Mouse (Mus musculus) lung, embryonic 14.5 days (tissue): ENCODE measurements around the gene Fat3. TPM values are rescaled to one million over a fixed set of nuclear protein-coding genes. Genes with fewer than 3 reads are reported as not detected.

ENCODE experiments used
- ATAC-seq: fragments of 200-750 bp; cut with Nextera tagmentation; 2 replicates; pipeline ENCODE4 v1.8.0; 2017; ENCODE audit warnings: mild to moderate bottlenecking, moderate TSS enrichment, moderate library complexity; ENCODE audit not compliant: insufficient read depth
- DNase-seq: peaks from one replicate; pipeline ENCODE4 v3.0.0-alpha.2; 2015
- H3K27ac ChIP-seq: fragments of 300-500 bp; sonication (generic); 2 replicates; pipeline ENCODE4 v1.5.1; 2014; ENCODE audit warnings: low read depth, mild to moderate bottlenecking, moderate library complexity
- H3K27me3 ChIP-seq: fragments of 300-500 bp; sonication (generic); 2 replicates; pipeline ENCODE4 v1.6.1; 2014; ENCODE audit warnings: low read length, control low read depth; ENCODE audit not compliant: insufficient read depth
- H3K36me3 ChIP-seq: fragments of 300-500 bp; sonication (generic); 2 replicates; pipeline ENCODE4 v1.6.1; 2014; ENCODE audit warnings: control low read depth; ENCODE audit not compliant: insufficient read depth
- H3K4me1 ChIP-seq: fragments of 300-500 bp; sonication (generic); 2 replicates; pipeline ENCODE4 v1.6.1; 2014; ENCODE audit warnings: antibody characterized with exemption, control low read depth; ENCODE audit not compliant: insufficient read depth
- H3K4me2 ChIP-seq: fragments of 300-500 bp; sonication (generic); 2 replicates; pipeline ENCODE4 v1.6.1; 2014; ENCODE audit warnings: mild to moderate bottlenecking
- H3K4me3 ChIP-seq: fragments of 300-500 bp; sonication (generic); 2 replicates; pipeline ENCODE4 v1.5.1; 2014; ENCODE audit warnings: low read depth, low read length
- H3K9ac ChIP-seq: fragments of 300-500 bp; sonication (generic); 2 replicates; pipeline ENCODE4 v1.6.1; 2014
- H3K9me3 ChIP-seq: fragments of 300-500 bp; sonication (generic); 2 replicates; pipeline ENCODE4 v1.6.1; 2016; ENCODE audit warnings: low read depth, low read length, control low read depth
- CTCF ChIP-seq: IDR thresholded peaks from 2 replicates; pipeline ENCODE4 v1.5.1; 2016; ENCODE audit warnings: antibody characterized with exemption, low read depth
- WGBS: fragments of 180-500 bp; shearing (Covaris S2); extraction: QIAGEN DNeasy Blood & Tissue Kit; methylation state at CpG from one replicate; pipeline ENCODE4 v1.1.7; 2014; 5-methylcytosine and 5-hydroxymethylcytosine counted together
- polyA plus RNA-seq: library from polyadenylated mRNA; unstranded; fragments of >200 nt; fragmentation: Nextera tagmentation; extraction: Ambion mirVana; gene quantifications from 2 replicates; pipeline ENCODE4 v1.2.1, GENCODE M21; 2014

The Fat3 gene
- polyA plus RNA-seq, 1 experiment from 2014 or later = 1.2 TPM

DNA sequence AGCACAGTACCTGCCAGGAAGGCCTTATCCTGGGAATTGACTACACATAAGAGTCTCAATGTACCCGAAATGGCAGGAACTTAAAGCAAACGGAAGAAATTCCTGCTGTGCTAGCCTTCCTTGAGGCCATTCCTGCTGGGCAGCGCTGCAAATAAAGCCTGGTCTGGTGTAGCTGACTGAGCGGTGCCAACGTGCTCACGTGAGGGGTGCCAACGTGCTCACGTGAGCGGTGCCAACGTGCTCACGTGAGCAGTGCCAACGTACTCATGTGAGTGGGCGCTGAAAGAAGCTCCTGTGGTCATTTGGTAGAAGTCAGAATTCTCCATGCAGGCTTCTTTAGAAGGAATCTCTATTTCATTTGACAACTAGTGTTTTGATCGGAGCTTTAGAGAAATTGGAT is 522.8 kb downstream of the Fat3 start:
- ATAC-seq = no peak
- no peaks in the 10 kb centered on the region for H3K4me1 ChIP-seq
- DNase-seq = no peak
- H3K9me3 ChIP-seq = no peaks in the 10 kb centered on the region
- H3K27ac ChIP-seq = no peak overlapping the region
- no peak overlapping the region for H3K9ac ChIP-seq
- H3K27me3 ChIP-seq = no peaks in the 10 kb centered on the region
- no peak overlapping the region for H3K4me3 ChIP-seq
- 80% methylated on average over 14 of the region's 14 CpGs for WGBS
- TF ChIP-seq CTCF = no peak
- H3K4me2 ChIP-seq = no peak overlapping the region
- no peaks in the 10 kb centered on the region for H3K36me3 ChIP-seq

- H3K4me2 ChIP-seq = peak overlapping the region; percentile 23; the same call in 1 of the 2 replicates
- no peak overlapping the region for H3K4me3 ChIP-seq
- H3K4me1 ChIP-seq = no peaks in the 10 kb centered on the region
- no peaks in the 10 kb centered on the region for H3K36me3 ChIP-seq
- ATAC-seq = peak; percentile 89
- H3K27ac ChIP-seq = peak overlapping the region; percentile 55
- no peak for TF ChIP-seq CTCF
- no peaks in the 10 kb centered on the region for H3K9me3 ChIP-seq
- no peak overlapping the region for H3K9ac ChIP-seq
- no peaks in the 10 kb centered on the region for H3K27me3 ChIP-seq
- 27% methylated on average over 12 of the region's 12 CpGs for WGBS
- DNase-seq = peak; percentile 88
These were observed 524.0 kb downstream of the Fat3 start for GRCm38 (mm10) chr9:15976959-15977663.

DNA sequence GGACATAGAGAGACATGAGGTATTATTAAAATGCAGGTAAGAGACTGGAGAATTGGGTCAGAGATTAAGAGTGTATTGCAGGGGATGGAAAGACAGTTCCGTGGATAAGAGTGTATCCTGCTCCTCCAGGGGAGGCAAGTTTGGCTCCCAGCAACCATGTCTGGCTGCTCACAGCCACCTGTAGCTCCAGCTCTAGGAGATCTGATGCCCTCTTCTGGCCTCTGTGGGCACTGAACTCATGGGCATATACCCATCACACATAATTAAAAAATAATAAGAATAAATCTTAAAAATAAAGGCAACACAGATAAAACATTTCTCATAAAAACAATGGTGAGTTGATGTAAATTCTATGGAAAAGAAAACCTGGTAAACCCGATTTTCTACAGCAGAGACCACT is 525.1 kb downstream of the Fat3 start:
- Histone ChIP-seq H3K9me3 (no peaks in the 10 kb centered on the region), H3K4me3 (no peak overlapping the region), H3K4me1 (no peaks in the 10 kb centered on the region), H3K36me3 (no peaks in the 10 kb centered on the region), H3K27ac (no peak overlapping the region), H3K4me2 (no peak overlapping the region), H3K9ac (no peak overlapping the region), H3K27me3 (no peaks in the 10 kb centered on the region)
- no peak for DNase-seq
- ATAC-seq = no peak
- 78% methylated on average over 2 of the region's 2 CpGs for WGBS
- no peak for TF ChIP-seq CTCF

GRCm38 (mm10) chr9:15972201-15972600 is 528.9 kb downstream of the Fat3 start:
- no peaks in the 10 kb centered on the region for H3K36me3 ChIP-seq
- 68% methylated on average over 1 of the region's 1 CpGs for WGBS
- H3K4me2 ChIP-seq = no peak overlapping the region
- TF ChIP-seq CTCF = no peak
- DNase-seq (no peak), ATAC-seq (no peak)
- H3K9ac ChIP-seq = no peak overlapping the region
- no peaks in the 10 kb centered on the region for H3K27me3 ChIP-seq
- H3K27ac ChIP-seq = no peak overlapping the region
- H3K9me3 ChIP-seq = no peaks in the 10 kb centered on the region
- no peak overlapping the region for H3K4me3 ChIP-seq
- H3K4me1 ChIP-seq = no peaks in the 10 kb centered on the region

GRCm38 (mm10) chr9:15971393-15971792 is 529.7 kb downstream of the Fat3 start:
- no peak for ATAC-seq
- no peaks in the 10 kb centered on the region for H3K27me3 ChIP-seq
- no peak overlapping the region for H3K4me3 ChIP-seq
- H3K36me3 ChIP-seq = no peaks in the 10 kb centered on the region
- H3K9ac ChIP-seq = no peak overlapping the region
- no peak overlapping the region for H3K27ac ChIP-seq
- DNase-seq = peak; percentile 24
- H3K9me3 ChIP-seq = no peaks in the 10 kb centered on the region
- no peaks in the 10 kb centered on the region for H3K4me1 ChIP-seq
- no peak for TF ChIP-seq CTCF
- no peak overlapping the region for H3K4me2 ChIP-seq

GRCm38 (mm10) chr9:15964198-15964597 is 536.9 kb downstream of the Fat3 start:
- H3K27ac ChIP-seq = no peak overlapping the region
- WGBS = 39% methylated on average over 3 of the region's 3 CpGs
- no peak for ATAC-seq
- TF ChIP-seq CTCF = no peak
- no peaks in the 10 kb centered on the region for H3K27me3 ChIP-seq
- H3K4me2 ChIP-seq = no peak overlapping the region
- H3K36me3 ChIP-seq = no peaks in the 10 kb centered on the region
- H3K4me3 ChIP-seq = no peak overlapping the region
- no peak for DNase-seq
- no peak overlapping the region for H3K9ac ChIP-seq
- no peaks in the 10 kb centered on the region for H3K4me1 ChIP-seq
- H3K9me3 ChIP-seq = no peaks in the 10 kb centered on the region

DNA sequence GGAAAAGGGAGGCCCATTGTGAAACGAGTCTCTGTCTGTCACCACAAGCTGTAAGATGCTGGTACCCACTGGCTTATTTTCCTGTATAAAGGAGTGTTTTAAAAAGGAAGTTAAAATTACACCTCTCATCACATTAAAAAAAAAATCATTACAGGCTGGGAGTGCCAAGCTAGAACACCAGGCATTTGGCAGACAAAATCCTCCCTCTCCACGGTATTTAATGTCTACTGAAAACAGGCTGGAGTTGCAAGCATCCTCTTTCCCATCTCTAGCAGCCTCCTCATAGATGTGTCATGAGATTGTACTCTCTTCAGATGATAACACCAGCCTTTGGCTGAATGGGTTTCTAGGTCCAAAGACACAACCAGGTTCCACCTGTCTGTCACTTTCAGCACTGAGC is 538.2 kb downstream of the Fat3 start:
- DNase-seq = no peak
- Histone ChIP-seq H3K4me3 (no peak overlapping the region), H3K27me3 (no peaks in the 10 kb centered on the region), H3K4me2 (no peak overlapping the region), H3K27ac (no peak overlapping the region), H3K36me3 (no peaks in the 10 kb centered on the region), H3K4me1 (no peaks in the 10 kb centered on the region), H3K9me3 (no peaks in the 10 kb centered on the region), H3K9ac (no peak overlapping the region)
- no peak for TF ChIP-seq CTCF
- no peak for ATAC-seq
- 78% methylated on average over 2 of the region's 2 CpGs for WGBS
